Mouse (Mus musculus) limb, embryonic 15.5 days (tissue): ENCODE measurements at regions not wholly inside any gene's neighbourhood (a gene's known extent, or its start where the extent isn't known, plus 50 kb on each side); places are given as distances from the start of the nearest gene placed in this dataset.
"Not testable (repeated sequence)": the region's sequence is repeated elsewhere in the genome, so short reads cannot be mapped to it uniquely, and the experiment has no call there.

Experiments used
- ATAC-seq: fragments of 200-750 bp; cut with Nextera tagmentation; 2 replicates; pipeline ENCODE4 v1.8.0; 2017; ENCODE audit warnings: low read depth, moderate TSS enrichment; ENCODE audit not compliant: insufficient number of reproducible peaks, low FRiP score, low TSS enrichment
- H3K27ac ChIP-seq: fragments of 300-500 bp; sonication (generic); 2 replicates; pipeline ENCODE4 v1.5.1; 2015; ENCODE audit warnings: moderate library complexity, mild to moderate bottlenecking, inconsistent platforms
- H3K27me3 ChIP-seq: fragments of 300-500 bp; sonication (generic); 2 replicates; pipeline ENCODE4 v1.6.1; 2015; ENCODE audit warnings: inconsistent platforms
- H3K36me3 ChIP-seq: fragments of 300-500 bp; sonication (generic); 2 replicates; pipeline ENCODE4 v1.6.1; 2015; ENCODE audit warnings: inconsistent platforms
- H3K4me1 ChIP-seq: fragments of 300-500 bp; sonication (generic); 2 replicates; pipeline ENCODE4 v1.6.1; 2015; ENCODE audit warnings: inconsistent platforms
- H3K4me2 ChIP-seq: fragments of 300-500 bp; sonication (generic); 2 replicates; pipeline ENCODE4 v1.6.1; 2015; ENCODE audit warnings: mild to moderate bottlenecking, inconsistent platforms
- H3K4me3 ChIP-seq: fragments of 300-500 bp; sonication (generic); 2 replicates; pipeline ENCODE4 v1.5.1; 2015; ENCODE audit warnings: mild to moderate bottlenecking, inconsistent platforms
- H3K9ac ChIP-seq: fragments of 300-500 bp; sonication (generic); 2 replicates; pipeline ENCODE4 v1.6.1; 2015; ENCODE audit warnings: inconsistent platforms
- H3K9me3 ChIP-seq: fragments of 300-500 bp; sonication (generic); 2 replicates; pipeline ENCODE4 v1.6.1; 2016; ENCODE audit warnings: inconsistent platforms
- WGBS: fragments of 180-500 bp; shearing (Covaris S2); methylation state at CpG from one replicate; pipeline ENCODE4 v1.1.7; 2015; 5-methylcytosine and 5-hydroxymethylcytosine counted together

GRCm38 (mm10) chr2:75781781-75782211 lies 50.2 kb upstream of the Agps start:
- Histone ChIP-seq H3K9me3 (no peaks in the 10 kb centered on the region), H3K27me3 (peaks cover 4% of the 10 kb centered on the region; the same call in 1 of the 2 replicates), H3K9ac (no peak overlapping the region), H3K4me1 (peaks cover 3% of the 10 kb centered on the region; the same call in 1 of the 2 replicates), H3K36me3 (no peaks in the 10 kb centered on the region), H3K27ac (no peak overlapping the region), H3K4me2 (no peak overlapping the region), H3K4me3 (no peak overlapping the region)
- WGBS = 51% methylated on average over 6 of the region's 6 CpGs
- no peak for ATAC-seq

GRCm38 (mm10) chr2:75781078-75781477 lies 50.9 kb upstream of the Agps start:
- H3K4me3 ChIP-seq = no peak overlapping the region
- 0% methylated on average over 3 of the region's 3 CpGs for WGBS
- H3K4me1 ChIP-seq = peaks cover 5% of the 10 kb centered on the region; the same call in 1 of the 2 replicates
- no peaks in the 10 kb centered on the region for H3K36me3 ChIP-seq
- peaks cover 4% of the 10 kb centered on the region; the same call in 1 of the 2 replicates for H3K27me3 ChIP-seq
- H3K9ac ChIP-seq = no peak overlapping the region
- ATAC-seq = no peak
- no peak overlapping the region for H3K27ac ChIP-seq
- H3K9me3 ChIP-seq = no peaks in the 10 kb centered on the region
- H3K4me2 ChIP-seq = no peak overlapping the region

GRCm38 (mm10) chr2:75778628-75779027 lies 53.3 kb upstream of the Agps start:
- not testable (repeated sequence) for H3K4me2 ChIP-seq, ATAC-seq, H3K4me3 ChIP-seq, H3K4me1 ChIP-seq, H3K9ac ChIP-seq, H3K36me3 ChIP-seq, H3K27me3 ChIP-seq, H3K9me3 ChIP-seq, H3K27ac ChIP-seq
- WGBS = 79% methylated on average over 3 of the region's 3 CpGs

GRCm38 (mm10) chr2:75777040-75777451 lies 54.9 kb upstream of the Agps start:
- no peak overlapping the region for H3K9ac ChIP-seq
- WGBS = 17% methylated on average over 5 of the region's 6 CpGs
- peaks cover 4% of the 10 kb centered on the region; the same call in 1 of the 2 replicates for H3K27me3 ChIP-seq
- peak overlapping the region; percentile 7; the same call in 1 of the 2 replicates for H3K4me3 ChIP-seq
- peaks cover 5% of the 10 kb centered on the region; the same call in 1 of the 2 replicates for H3K4me1 ChIP-seq
- no peak for ATAC-seq
- no peak overlapping the region for H3K27ac ChIP-seq
- no peaks in the 10 kb centered on the region for H3K36me3 ChIP-seq
- H3K9me3 ChIP-seq = no peaks in the 10 kb centered on the region
- peak overlapping the region; percentile 36 for H3K4me2 ChIP-seq

DNA sequence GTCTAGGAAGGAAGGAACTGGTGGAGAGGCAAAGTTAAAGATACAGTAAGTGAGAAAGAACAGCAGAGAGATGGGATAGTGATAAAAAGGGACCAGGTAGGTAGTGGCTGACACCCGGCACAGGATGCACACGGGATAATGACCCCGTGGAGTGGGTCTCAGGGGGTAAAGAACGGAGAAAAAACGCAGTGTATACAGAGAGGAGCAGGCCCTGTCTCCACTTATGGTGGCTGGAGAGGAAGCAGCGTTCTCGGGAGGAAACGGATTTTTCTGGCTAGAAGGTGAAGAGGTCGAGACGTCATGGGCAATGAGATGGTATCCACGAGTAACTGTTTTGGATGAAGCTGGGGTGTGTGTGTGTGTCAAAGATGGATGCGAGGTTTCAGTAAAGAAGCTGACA lies 55.4 kb upstream of the Agps start:
- H3K27me3 ChIP-seq = peaks cover 4% of the 10 kb centered on the region; the same call in 1 of the 2 replicates
- H3K9me3 ChIP-seq = no peaks in the 10 kb centered on the region
- no peak overlapping the region for H3K4me3 ChIP-seq
- H3K4me1 ChIP-seq = peaks cover 5% of the 10 kb centered on the region; the same call in 1 of the 2 replicates
- no peak overlapping the region for H3K27ac ChIP-seq
- H3K36me3 ChIP-seq = no peaks in the 10 kb centered on the region
- H3K4me2 ChIP-seq = peak overlapping the region; percentile 36
- no peak for ATAC-seq
- 22% methylated on average over 12 of the region's 12 CpGs for WGBS
- H3K9ac ChIP-seq = no peak overlapping the region

DNA sequence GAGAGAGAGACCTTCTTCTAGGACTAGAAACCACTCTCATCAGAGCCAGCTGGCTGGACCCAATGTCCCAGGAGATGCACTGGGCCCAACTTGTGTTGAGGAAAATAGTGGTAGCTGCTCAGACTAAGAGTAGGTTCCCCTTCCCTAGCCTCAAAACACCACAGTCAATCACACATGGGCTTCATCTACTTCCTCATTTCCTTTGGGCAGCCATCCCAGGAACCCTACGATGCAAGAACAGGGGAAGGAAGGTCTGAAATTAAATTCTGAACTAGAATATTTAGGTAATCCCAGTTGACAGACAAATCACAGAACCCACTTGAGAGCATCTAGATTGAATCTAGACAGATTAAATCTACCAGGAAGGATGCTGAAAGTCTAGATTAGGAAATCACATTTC lies 56.8 kb upstream of the Agps start:
- peaks cover 5% of the 10 kb centered on the region; the same call in 1 of the 2 replicates for H3K4me1 ChIP-seq
- no peaks in the 10 kb centered on the region for H3K9me3 ChIP-seq
- WGBS = 27% methylated on average over 1 of the region's 1 CpGs
- no peak overlapping the region for H3K9ac ChIP-seq
- no peak overlapping the region for H3K4me2 ChIP-seq
- H3K36me3 ChIP-seq = no peaks in the 10 kb centered on the region
- no peak for ATAC-seq
- H3K4me3 ChIP-seq = no peak overlapping the region
- H3K27me3 ChIP-seq = peaks cover 4% of the 10 kb centered on the region; the same call in 1 of the 2 replicates
- no peak overlapping the region for H3K27ac ChIP-seq

DNA sequence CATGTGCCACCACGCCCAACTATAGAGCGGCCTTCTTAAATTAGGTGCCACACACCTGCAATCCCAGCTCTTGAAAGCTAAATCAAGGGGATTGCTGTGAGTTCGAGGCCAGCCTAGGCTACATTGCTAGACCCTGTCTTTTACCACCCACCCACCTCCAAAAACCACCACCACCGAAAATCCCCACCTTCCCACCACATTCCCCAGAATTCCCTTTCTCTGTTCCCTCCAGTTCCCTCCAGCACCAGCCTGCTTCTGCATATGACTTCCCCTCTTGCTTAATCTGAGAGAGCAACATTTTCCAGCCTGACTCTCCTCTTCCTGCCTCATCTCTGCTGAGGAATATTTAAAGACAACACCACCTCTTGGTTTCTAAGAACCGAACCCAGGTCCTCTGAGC lies 58.5 kb upstream of the Agps start:
- H3K9me3 ChIP-seq = no peaks in the 10 kb centered on the region
- no peak for ATAC-seq
- H3K27me3 ChIP-seq = no peaks in the 10 kb centered on the region
- peaks cover 5% of the 10 kb centered on the region; the same call in 1 of the 2 replicates for H3K4me1 ChIP-seq
- no peak overlapping the region for H3K27ac ChIP-seq
- WGBS = 86% methylated on average over 5 of the region's 5 CpGs
- H3K4me2 ChIP-seq = no peak overlapping the region
- no peak overlapping the region for H3K9ac ChIP-seq
- H3K36me3 ChIP-seq = no peaks in the 10 kb centered on the region
- H3K4me3 ChIP-seq = no peak overlapping the region

DNA sequence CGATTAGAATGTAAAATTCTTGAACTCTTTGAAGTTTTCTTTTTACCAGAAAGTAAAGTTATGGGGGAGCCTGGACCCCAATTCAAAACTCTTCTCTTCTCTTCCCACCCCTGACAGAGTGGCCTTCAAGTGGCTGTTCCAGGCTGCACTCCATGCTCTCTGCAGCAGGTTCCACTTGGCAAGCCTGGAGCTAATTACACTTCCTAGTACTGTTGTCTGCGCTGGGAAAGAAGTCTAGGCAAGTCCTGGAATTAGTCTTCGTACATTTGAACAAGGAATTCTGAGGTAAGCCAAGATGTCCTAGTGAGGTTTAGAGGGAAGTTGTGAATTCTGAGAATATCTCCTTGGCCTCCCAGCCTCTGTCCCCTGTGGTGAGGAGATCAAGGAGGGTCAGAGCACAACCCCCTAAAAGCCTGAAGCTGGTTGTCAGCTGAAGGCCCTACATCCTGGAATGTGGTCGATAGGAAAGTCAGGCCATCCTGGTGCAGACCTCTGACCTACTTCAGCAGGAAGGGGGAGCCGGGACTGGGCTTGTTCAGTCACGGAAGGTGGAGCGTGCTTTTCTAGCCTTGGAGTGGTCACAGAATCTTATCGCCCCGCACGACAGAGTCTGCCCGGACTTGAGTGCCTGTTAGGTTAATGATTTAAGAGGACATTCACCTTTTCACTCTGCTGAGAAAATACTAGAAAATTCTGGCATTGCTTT lies 59.6 kb upstream of the Agps start:
- no peak overlapping the region for H3K4me2 ChIP-seq
- 40% methylated on average over 11 of the region's 11 CpGs for WGBS
- ATAC-seq = no peak
- H3K27me3 ChIP-seq = no peaks in the 10 kb centered on the region
- H3K4me1 ChIP-seq = peaks cover 5% of the 10 kb centered on the region; the same call in 1 of the 2 replicates
- no peak overlapping the region for H3K27ac ChIP-seq
- no peak overlapping the region for H3K9ac ChIP-seq
- H3K9me3 ChIP-seq = no peaks in the 10 kb centered on the region
- H3K4me3 ChIP-seq = no peak overlapping the region
- H3K36me3 ChIP-seq = no peaks in the 10 kb centered on the region

- WGBS = 78% methylated on average over 1 of the region's 1 CpGs
- no peaks in the 10 kb centered on the region for H3K27me3 ChIP-seq
- no peaks in the 10 kb centered on the region for H3K9me3 ChIP-seq
- H3K36me3 ChIP-seq = no peaks in the 10 kb centered on the region
- H3K4me2 ChIP-seq = no peak overlapping the region
- ATAC-seq = no peak
- no peak overlapping the region for H3K27ac ChIP-seq
- H3K9ac ChIP-seq = no peak overlapping the region
- no peak overlapping the region for H3K4me3 ChIP-seq
- no peaks in the 10 kb centered on the region for H3K4me1 ChIP-seq
These were observed 61.3 kb upstream of the Agps start for GRCm38 (mm10) chr2:75770633-75771032.

DNA sequence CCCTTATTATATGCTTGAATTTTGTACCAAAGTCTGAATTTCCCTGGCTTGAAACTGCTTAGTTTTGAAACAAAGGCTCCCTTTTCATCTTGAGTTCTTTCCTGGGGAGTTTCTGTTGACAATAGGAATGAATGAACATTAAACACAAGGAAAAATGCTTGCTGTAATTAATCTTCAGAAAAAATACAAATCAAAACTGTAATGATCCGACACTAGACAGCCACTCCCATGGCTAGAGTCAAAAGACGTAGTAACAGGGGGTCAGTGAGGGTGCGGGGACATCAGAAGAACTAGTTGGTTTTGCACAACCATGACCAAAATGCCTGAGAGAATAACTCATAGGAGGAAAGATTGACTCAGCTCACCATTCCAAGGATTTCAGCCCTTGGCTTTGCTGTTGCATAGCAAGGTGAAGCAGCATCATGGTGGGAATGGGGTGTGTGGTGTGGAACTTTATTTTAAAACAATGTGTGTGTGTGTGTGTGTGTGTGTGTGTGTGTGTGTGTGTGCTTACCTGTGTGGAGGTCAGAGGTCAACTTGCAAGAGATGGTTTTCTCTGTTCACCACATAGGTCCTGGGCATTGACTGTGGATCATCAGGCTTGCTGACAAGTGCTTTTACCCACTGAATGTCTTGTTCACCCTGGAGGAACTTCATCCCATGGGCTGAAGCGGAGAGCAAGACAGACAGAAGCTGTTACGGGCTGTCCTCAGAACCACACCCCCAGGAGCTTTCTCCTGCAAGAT lies 63.2 kb upstream of the Agps start:
- WGBS = 84% methylated on average over 5 of the region's 5 CpGs
- ATAC-seq = no peak

GRCm38 (mm10) chr2:75767871-75768558 lies 63.6 kb upstream of the Nfe2l2 start:
- no peaks in the 10 kb centered on the region for H3K4me1 ChIP-seq
- ATAC-seq = no peak
- H3K4me2 ChIP-seq = no peak overlapping the region
- no peak overlapping the region for H3K4me3 ChIP-seq
- H3K36me3 ChIP-seq = no peaks in the 10 kb centered on the region
- no peak overlapping the region for H3K9ac ChIP-seq
- WGBS = 56% methylated on average over 7 of the region's 7 CpGs
- H3K27ac ChIP-seq = no peak overlapping the region
- no peaks in the 10 kb centered on the region for H3K27me3 ChIP-seq
- no peaks in the 10 kb centered on the region for H3K9me3 ChIP-seq

More for the DNA sequence above, 63.2 kb upstream of the Agps start:
- Histone ChIP-seq H3K9me3 (no peaks in the 10 kb centered on the region), H3K4me1 (no peaks in the 10 kb centered on the region), H3K27me3 (no peaks in the 10 kb centered on the region), H3K36me3 (no peaks in the 10 kb centered on the region), H3K4me2 (no peak overlapping the region), H3K9ac (no peak overlapping the region), H3K4me3 (no peak overlapping the region), H3K27ac (no peak overlapping the region)

DNA sequence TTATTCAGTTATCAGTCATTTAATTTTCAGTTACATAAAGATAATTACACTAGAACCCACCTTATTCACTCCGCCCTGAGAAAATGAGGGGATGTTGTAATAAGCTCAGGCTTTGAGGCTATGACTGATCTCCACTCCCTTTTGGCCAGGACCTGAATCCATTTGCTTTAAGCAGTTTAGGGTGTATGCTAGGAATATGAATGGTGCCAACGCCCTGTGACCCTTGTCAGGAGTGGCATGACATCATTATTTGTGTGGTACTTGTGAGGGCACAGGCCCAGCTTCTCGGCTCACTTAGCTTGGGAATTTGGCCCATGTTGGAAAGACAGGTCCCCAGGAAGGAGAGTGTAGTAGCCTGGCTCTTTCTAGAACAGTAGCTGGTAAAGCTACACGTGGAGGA lies 61.0 kb upstream of the Nfe2l2 start:
- Histone ChIP-seq H3K4me3 (no peak overlapping the region), H3K9me3 (no peaks in the 10 kb centered on the region), H3K9ac (no peak overlapping the region), H3K27me3 (no peaks in the 10 kb centered on the region), H3K4me2 (no peak overlapping the region), H3K4me1 (no peaks in the 10 kb centered on the region), H3K27ac (no peak overlapping the region), H3K36me3 (no peaks in the 10 kb centered on the region)
- WGBS = 77% methylated on average over 4 of the region's 4 CpGs
- no peak for ATAC-seq
